Mouse (Mus musculus) MEL (cell line): ENCODE measurements around the gene Prkce. TPM values are rescaled to one million over a fixed set of nuclear protein-coding genes. Genes with fewer than 3 reads are reported as not detected.

ENCODE experiments used
- DNase-seq: peaks from one replicate; pipeline ENCODE4 v3.0.0; 2011; ENCODE audit warnings: low read depth, low spot score
- H3K27ac ChIP-seq: 2 replicates; pipeline ENCODE4 v1.5.1; 2012; ENCODE audit warnings: low read depth, mild to moderate bottlenecking, control low read depth, low read length, moderate library complexity; ENCODE audit not compliant: control insufficient read depth
- H3K27me3 ChIP-seq, 2 experiments: fragments of 150-350 bp in 1 of 2; sonication (generic) in 1 of 2; 2 replicates each; pipeline ENCODE4 v1.6.1; 2012; ENCODE audit warnings: low read length in 2 of 2, mild to moderate bottlenecking in 2 of 2, improper control_type of control experiment in 1 of 2, moderate library complexity in 1 of 2; ENCODE audit not compliant: insufficient read depth in 2 of 2, control insufficient read depth in 1 of 2
- H3K36me3 ChIP-seq, 2 experiments: 2 replicates each; pipeline ENCODE4 v1.6.1; 2012 to 2014; ENCODE audit warnings: low read length in 2 of 2, improper control_type of control experiment in 1 of 2, inconsistent platforms in 1 of 2, mild to moderate bottlenecking in 1 of 2; ENCODE audit not compliant: insufficient read depth in 2 of 2, control insufficient read depth in 1 of 2
- H3K4me1 ChIP-seq, 2 experiments: fragments of 150-350 bp in 1 of 2; sonication (generic) in 1 of 2; 2 replicates each; pipeline ENCODE4 v1.6.1; 2012; ENCODE audit warnings: low read length in 2 of 2, improper control_type of control experiment in 1 of 2, mild to moderate bottlenecking in 1 of 2; ENCODE audit not compliant: insufficient read depth in 2 of 2, control insufficient read depth in 1 of 2
- H3K4me3 ChIP-seq, 2 experiments: fragments of 150-350 bp in 1 of 2; sonication (generic) in 1 of 2; 2 replicates each; pipeline ENCODE4 v1.5.1; 2012; ENCODE audit warnings: low read depth in 2 of 2, low read length in 2 of 2, mild to moderate bottlenecking in 2 of 2, moderate library complexity in 2 of 2, control low read depth in 1 of 2, improper control_type of control experiment in 1 of 2; ENCODE audit not compliant: control insufficient read depth in 1 of 2, insufficient read depth in 1 of 2
- H3K79me2 ChIP-seq: 2 replicates; pipeline ENCODE4 v1.6.1; 2012; ENCODE audit warnings: mild to moderate bottlenecking, low read length, moderate library complexity; ENCODE audit not compliant: control insufficient read depth, poor library complexity, insufficient read depth
- H3K9ac ChIP-seq: 2 replicates; pipeline ENCODE4 v1.6.1; 2012; ENCODE audit warnings: low read depth, mild to moderate bottlenecking, control low read depth, low read length, moderate library complexity; ENCODE audit not compliant: control insufficient read depth, poor library complexity, severe bottlenecking
- H3K9me3 ChIP-seq: fragments of 150-350 bp; sonication (generic); replicated peaks from 2 replicates; pipeline ENCODE4 v1.6.1; 2012; ENCODE audit warnings: mild to moderate bottlenecking, low read length, improper control_type of control experiment, moderate library complexity; ENCODE audit not compliant: insufficient read depth
- CTCF ChIP-seq, 3 experiments: IDR thresholded peaks in 2 of 3; conservative IDR thresholded peaks in 1 of 3; 2 replicates each; pipeline ENCODE4 v1.5.1; 2011 to 2012; ENCODE audit warnings: low read length in 3 of 3, low read depth in 2 of 3, mild to moderate bottlenecking in 2 of 3, improper control_type of control experiment in 1 of 3, inconsistent platforms in 1 of 3, mixed read lengths in 1 of 3, moderate library complexity in 1 of 3; ENCODE audit not compliant: control insufficient read depth in 1 of 3, insufficient read depth in 1 of 3, poor library complexity in 1 of 3, severe bottlenecking in 1 of 3
- ELF1 ChIP-seq: IDR thresholded peaks from 2 replicates; pipeline ENCODE4 v1.6.1; 2014; ENCODE audit warnings: low read depth, mild to moderate bottlenecking, inconsistent platforms, low read length, improper control_type of control experiment, moderate library complexity
- ETS1 ChIP-seq: IDR thresholded peaks from 2 replicates; pipeline ENCODE4 v1.6.1; 2012; ENCODE audit warnings: low read depth, mild to moderate bottlenecking, inconsistent platforms, low read length, improper control_type of control experiment, moderate library complexity
- GABPA ChIP-seq: IDR thresholded peaks from 2 replicates; pipeline ENCODE4 v1.6.1; 2012; ENCODE audit warnings: low read depth, mild to moderate bottlenecking, inconsistent platforms, low read length, improper control_type of control experiment, moderate library complexity
- JUND ChIP-seq: IDR thresholded peaks from 2 replicates; pipeline ENCODE4 v1.6.1; 2011; ENCODE audit warnings: low read depth, mild to moderate bottlenecking, improper control_type of control experiment, low read length
- MAFK ChIP-seq: IDR thresholded peaks from 2 replicates; pipeline ENCODE4 v1.6.1; 2011; ENCODE audit warnings: low read depth, mild to moderate bottlenecking, low read length, improper control_type of control experiment, borderline replicate concordance
- MAZ ChIP-seq: IDR thresholded peaks from 2 replicates; pipeline ENCODE4 v1.6.1; 2012; ENCODE audit warnings: low read depth, mild to moderate bottlenecking, inconsistent platforms, low read length, improper control_type of control experiment
- MEF2A ChIP-seq: IDR thresholded peaks from 2 replicates; pipeline ENCODE4 v1.6.1; 2014; ENCODE audit warnings: low read depth, mild to moderate bottlenecking, inconsistent platforms, low read length, improper control_type of control experiment; ENCODE audit not compliant: poor library complexity, insufficient replicate concordance, severe bottlenecking; ENCODE audit errors: extremely low read depth
- MXI1 ChIP-seq: IDR thresholded peaks from 2 replicates; pipeline ENCODE4 v1.6.1; 2011; ENCODE audit warnings: mild to moderate bottlenecking, low read depth, low read length, improper control_type of control experiment
- MYB ChIP-seq: IDR thresholded peaks from 2 replicates; pipeline ENCODE4 v1.6.1; 2011; ENCODE audit warnings: mild to moderate bottlenecking, low read depth, low read length, improper control_type of control experiment
- POLR2A ChIP-seq, 2 experiments: IDR thresholded peaks; 2 replicates each; pipeline ENCODE4 v1.6.1; 2011 to 2012; ENCODE audit warnings: low read length in 2 of 2, mild to moderate bottlenecking in 2 of 2, control low read depth in 1 of 2, improper control_type of control experiment in 1 of 2, low read depth in 1 of 2, moderate library complexity in 1 of 2; ENCODE audit not compliant: control insufficient read depth in 1 of 2, insufficient read depth in 1 of 2, poor library complexity in 1 of 2
- POLR2AphosphoS5 ChIP-seq: IDR thresholded peaks from 2 replicates; pipeline ENCODE4 v1.6.1; 2012; ENCODE audit warnings: low read depth, borderline replicate concordance, mild to moderate bottlenecking, inconsistent platforms, low read length, moderate library complexity, mixed read lengths
- TCF12 ChIP-seq: IDR thresholded peaks from 2 replicates; pipeline ENCODE4 v1.6.1; 2014; ENCODE audit warnings: low read depth, mild to moderate bottlenecking, inconsistent platforms, low read length, improper control_type of control experiment, moderate library complexity
- USF2 ChIP-seq, 2 experiments: IDR thresholded peaks; 2 replicates each; pipeline ENCODE4 v1.6.1; 2011 to 2012; ENCODE audit warnings: improper control_type of control experiment in 2 of 2, low read length in 2 of 2, borderline replicate concordance in 1 of 2, inconsistent platforms in 1 of 2, low read depth in 1 of 2, mild to moderate bottlenecking in 1 of 2; ENCODE audit not compliant: insufficient read depth in 1 of 2
- polyA plus RNA-seq, 2 experiments: library from polyadenylated mRNA; stranded (reverse) in 1 of 2; unstranded in 1 of 2; fragments of >175 nt in 1 of 2; fragments of >200 nt in 1 of 2; gene quantifications; 2 replicates each; pipeline versions ENCODE4 v1.2.1 to v1.2.4; 2012; ENCODE audit warnings: low replicate concordance in 2 of 2, low read depth in 1 of 2; ENCODE audit not compliant: insufficient read length in 2 of 2, insufficient read depth in 1 of 2, missing spikeins in 1 of 2
- total RNA-seq: library from RNA; depleted of rRNA; stranded (reverse); fragments of 300-350 nt; gene quantifications from 2 replicates; pipeline ENCODE4 v1.2.3, GENCODE M21; 2012

Gene Prkce
- total and polyA plus RNA-seq, 3 experiments: 3.0 to 5.3 TPM; not detected in 1

- Histone ChIP-seq H3K4me1 (no peaks in the 10 kb centered on the region), H3K79me2 (no peaks in the 10 kb centered on the region), H3K9me3 (no peaks in the 10 kb centered on the region), H3K9ac (no peak overlapping the region), H3K36me3 (no peaks in the 10 kb centered on the region), H3K27ac (no peak overlapping the region), H3K4me3 (no peak overlapping the region), H3K27me3 (no peaks in the 10 kb centered on the region)
- no peak for DNase-seq
- TF ChIP-seq ETS1: no peak
- TF ChIP-seq MAZ: no peak
- TF ChIP-seq USF2 (IDR thresholded peaks at IDR 0.05; ENCODE audit: borderline replicate concordance in 1 of 2, insufficient read depth in 1 of 2, low read depth in 1 of 2, low read length in 2 of 2): no peak
- TF ChIP-seq POLR2AphosphoS5: no peak
- TF ChIP-seq CTCF (IDR thresholded peaks at IDR 0.05 in 2 of 3, conservative IDR thresholded peaks at IDR 0.05 in 1 of 3; ENCODE audit: control insufficient read depth in 1 of 3, insufficient read depth in 1 of 3, low read depth in 2 of 3, low read length in 3 of 3, poor library complexity in 1 of 3, severe bottlenecking in 1 of 3): no peak
- TF ChIP-seq ELF1: no peak
Measured at GRCm38 (mm10) chr17:86687021-86687420, 519.4 kb downstream of the Prkce start.

DNA sequence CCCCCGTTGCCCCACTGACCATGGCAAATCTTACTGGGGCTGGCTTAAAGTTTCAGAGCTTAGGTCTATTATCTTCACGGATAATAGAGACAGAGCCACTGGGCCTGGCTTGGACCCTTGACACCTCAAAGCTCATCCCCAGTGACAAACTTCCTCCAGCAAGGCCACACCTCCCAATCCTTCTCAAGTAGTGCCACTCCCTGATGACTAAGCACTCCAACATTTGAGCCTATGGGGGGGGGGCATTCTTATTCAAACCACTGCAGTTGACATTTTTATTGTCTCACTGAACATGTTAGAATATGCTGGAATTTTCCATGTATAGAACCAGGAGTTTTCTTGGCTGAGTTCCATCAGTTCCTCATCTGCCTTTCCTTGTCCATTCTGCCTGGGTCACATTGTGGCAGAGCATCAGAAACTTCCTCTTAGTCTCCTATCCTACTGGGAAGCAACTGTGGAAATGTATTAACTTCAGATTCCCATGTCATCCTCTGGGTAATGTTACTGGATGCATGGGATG, 523.3 kb downstream of the Prkce start:
- TF ChIP-seq MYB: no peak
- no peak for TF ChIP-seq GABPA
- TF ChIP-seq POLR2A (IDR thresholded peaks at IDR 0.05; ENCODE audit: control insufficient read depth in 1 of 2, insufficient read depth in 1 of 2, low read depth in 1 of 2, low read length in 2 of 2, poor library complexity in 1 of 2): no peak
- no peak for TF ChIP-seq MEF2A
- Histone ChIP-seq H3K9me3 (no peaks in the 10 kb centered on the region), H3K27ac (no peak overlapping the region), H3K27me3 (peaks cover 0 to 2% of the 10 kb centered on the region in 2 experiments; a peak in 1 of 4 replicates), H3K4me1 (no peaks in the 10 kb centered on the region), H3K4me3 (no peak overlapping the region), H3K36me3 (no peaks in the 10 kb centered on the region), H3K9ac (no peak overlapping the region), H3K79me2 (no peaks in the 10 kb centered on the region)
- DNase-seq: no peak

DNA sequence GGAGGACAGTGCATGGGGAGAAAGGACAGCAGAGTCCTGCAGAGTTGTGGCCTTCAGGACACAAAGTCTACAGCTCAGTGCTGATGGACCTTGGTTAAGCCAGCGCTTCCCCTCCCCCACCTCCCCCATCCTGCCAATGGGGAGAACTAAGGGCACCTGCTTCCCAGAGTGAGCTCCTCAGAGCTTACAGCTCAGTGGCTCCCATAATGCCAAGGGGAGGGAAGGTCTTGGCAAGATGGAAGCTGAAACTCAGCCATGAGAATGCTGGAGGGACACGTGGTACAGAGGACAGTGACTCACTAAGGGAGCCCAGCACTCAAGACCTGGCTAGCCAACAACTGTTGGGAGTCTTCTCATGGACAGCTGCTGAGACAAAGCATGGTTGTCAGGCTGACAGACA, 530.2 kb downstream of the Prkce start:
- Histone ChIP-seq H3K9ac (no peak overlapping the region), H3K36me3 (no peaks in the 10 kb centered on the region), H3K4me1 (no peaks in the 10 kb centered on the region), H3K79me2 (no peaks in the 10 kb centered on the region), H3K9me3 (no peaks in the 10 kb centered on the region), H3K4me3 (no peak overlapping the region), H3K27me3 (peaks cover 0 to 2% of the 10 kb centered on the region in 2 experiments; a peak in 2 of 4 replicates), H3K27ac (no peak overlapping the region)
- no peak for DNase-seq
- TF ChIP-seq USF2 (IDR thresholded peaks at IDR 0.05; ENCODE audit: borderline replicate concordance in 1 of 2, insufficient read depth in 1 of 2, low read depth in 1 of 2, low read length in 2 of 2) (no peak), TCF12 (no peak), JUND (no peak), ETS1 (no peak), MAFK (no peak), MXI1 (no peak)
